Mouse (Mus musculus): Measurements from ENCODE around the gene Pde3a. TPM values are rescaled to one million over a fixed set of nuclear protein-coding genes. Genes with fewer than 3 reads are reported as not detected.

The Pde3a gene
- polyA plus RNA-seq, 1 experiment from 2014 or later, result 12.0 TPM

DNA sequence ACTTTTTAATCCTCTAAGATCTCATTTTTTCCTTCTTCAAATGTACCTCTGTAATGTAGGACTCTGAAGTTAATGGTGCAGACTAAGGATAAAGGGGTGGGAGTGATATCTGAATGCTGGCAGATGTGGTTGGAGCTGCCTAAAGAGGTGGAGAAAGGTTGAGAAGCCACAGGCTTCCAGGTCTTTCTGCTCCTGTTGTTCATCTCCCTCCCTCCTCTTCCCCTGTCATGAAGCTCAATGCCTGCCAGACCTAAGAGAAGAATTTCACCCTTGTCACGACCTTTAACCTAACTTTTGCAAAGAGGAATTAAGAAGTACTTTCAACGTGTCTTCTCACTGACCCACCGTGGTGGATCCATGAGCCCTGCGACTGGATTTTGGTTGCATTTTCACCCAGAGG is 87.4 kb downstream of the Pde3a start:
- H3K4me3 ChIP-seq (ENCODE audit: low read depth, low read length), result no peak overlapping the region
- H3K27ac ChIP-seq (ENCODE audit: low read length), result no peak overlapping the region
- ATAC-seq (ENCODE audit: insufficient number of reproducible peaks, insufficient read depth, low FRiP score, low read depth), result no peak
- H3K36me3 ChIP-seq (ENCODE audit: control insufficient read depth, insufficient read depth, low read length), result no peaks in the 10 kb centered on the region
- H3K27me3 ChIP-seq (ENCODE audit: control insufficient read depth, insufficient read depth, low read length), result no peaks in the 10 kb centered on the region
- WGBS, result 48% methylated on average over 4 of the region's 4 CpGs
- H3K9ac ChIP-seq (replicated peaks; ENCODE audit: low read depth, low read length), result no peak overlapping the region
- no peak overlapping the region for H3K4me2 ChIP-seq (replicated peaks; ENCODE audit: low read depth, low read length)
- no peaks in the 10 kb centered on the region for H3K9me3 ChIP-seq (ENCODE audit: control insufficient read depth, low read depth, low read length)
- H3K4me1 ChIP-seq (ENCODE audit: control insufficient read depth, insufficient read depth, low read length), result no peaks in the 10 kb centered on the region

DNA sequence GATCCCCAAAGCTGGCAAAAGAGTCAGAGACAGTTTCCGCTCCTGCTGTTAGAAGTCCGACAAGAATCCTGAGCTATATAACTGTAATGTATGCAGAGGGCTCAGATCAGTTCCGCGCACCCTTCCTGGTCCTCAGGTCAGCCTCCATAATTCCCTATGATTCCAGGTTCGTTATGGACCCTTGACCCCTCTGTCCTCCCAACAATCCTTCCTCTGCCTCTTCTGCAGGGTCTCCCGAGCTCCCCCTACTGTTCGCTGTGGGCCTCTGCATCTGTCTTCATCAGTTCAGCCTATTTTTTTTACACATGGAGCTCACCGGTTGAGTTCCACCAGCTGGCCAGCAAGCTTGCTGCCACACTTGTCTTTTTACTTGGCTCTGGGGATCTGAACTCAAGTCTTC is 88.6 kb downstream of the Pde3a start:
- Histone ChIP-seq H3K27ac (ENCODE audit: low read length) (no peak overlapping the region), H3K27me3 (ENCODE audit: control insufficient read depth, insufficient read depth, low read length) (no peaks in the 10 kb centered on the region), H3K4me1 (ENCODE audit: control insufficient read depth, insufficient read depth, low read length) (no peaks in the 10 kb centered on the region), H3K36me3 (ENCODE audit: control insufficient read depth, insufficient read depth, low read length) (no peaks in the 10 kb centered on the region), H3K4me2 (replicated peaks; ENCODE audit: low read depth, low read length) (no peak overlapping the region), H3K9me3 (ENCODE audit: control insufficient read depth, low read depth, low read length) (no peaks in the 10 kb centered on the region), H3K9ac (replicated peaks; ENCODE audit: low read depth, low read length) (no peak overlapping the region), H3K4me3 (ENCODE audit: low read depth, low read length) (no peak overlapping the region)
- WGBS, result 61% methylated on average over 8 of the region's 8 CpGs
- no peak for ATAC-seq (ENCODE audit: insufficient number of reproducible peaks, insufficient read depth, low FRiP score, low read depth)

GRCm38 (mm10) chr6:141341385-141341784 is 92.3 kb downstream of the Pde3a start:
- Histone ChIP-seq H3K4me3 (ENCODE audit: low read depth, low read length) (no peak overlapping the region), H3K36me3 (ENCODE audit: control insufficient read depth, insufficient read depth, low read length) (no peaks in the 10 kb centered on the region), H3K27me3 (ENCODE audit: control insufficient read depth, insufficient read depth, low read length) (no peaks in the 10 kb centered on the region), H3K27ac (ENCODE audit: low read length) (no peak overlapping the region), H3K4me1 (ENCODE audit: control insufficient read depth, insufficient read depth, low read length) (no peaks in the 10 kb centered on the region), H3K9ac (replicated peaks; ENCODE audit: low read depth, low read length) (no peak overlapping the region), H3K4me2 (replicated peaks; ENCODE audit: low read depth, low read length) (no peak overlapping the region), H3K9me3 (ENCODE audit: control insufficient read depth, low read depth, low read length) (no peaks in the 10 kb centered on the region)
- ATAC-seq (ENCODE audit: insufficient number of reproducible peaks, insufficient read depth, low FRiP score, low read depth), result no peak
- WGBS, result 41% methylated on average over 2 of the region's 2 CpGs

GRCm38 (mm10) chr6:141347870-141348269 is 98.8 kb downstream of the Pde3a start:
- Histone ChIP-seq H3K4me3 (ENCODE audit: low read depth, low read length) (no peak overlapping the region), H3K4me1 (ENCODE audit: control insufficient read depth, insufficient read depth, low read length) (0 out of 2 replicates have a peak, but pooled peaks cover 2% of the 10 kb centered on the region), H3K9me3 (ENCODE audit: control insufficient read depth, low read depth, low read length) (no peaks in the 10 kb centered on the region), H3K27me3 (ENCODE audit: control insufficient read depth, insufficient read depth, low read length) (no peaks in the 10 kb centered on the region), H3K27ac (ENCODE audit: low read length) (no peak overlapping the region), H3K4me2 (replicated peaks; ENCODE audit: low read depth, low read length) (no peak overlapping the region), H3K9ac (replicated peaks; ENCODE audit: low read depth, low read length) (no peak overlapping the region), H3K36me3 (ENCODE audit: control insufficient read depth, insufficient read depth, low read length) (no peaks in the 10 kb centered on the region)
- no peak for ATAC-seq (ENCODE audit: insufficient number of reproducible peaks, insufficient read depth, low FRiP score, low read depth)
- 40% methylated on average over 4 of the region's 4 CpGs for WGBS

DNA sequence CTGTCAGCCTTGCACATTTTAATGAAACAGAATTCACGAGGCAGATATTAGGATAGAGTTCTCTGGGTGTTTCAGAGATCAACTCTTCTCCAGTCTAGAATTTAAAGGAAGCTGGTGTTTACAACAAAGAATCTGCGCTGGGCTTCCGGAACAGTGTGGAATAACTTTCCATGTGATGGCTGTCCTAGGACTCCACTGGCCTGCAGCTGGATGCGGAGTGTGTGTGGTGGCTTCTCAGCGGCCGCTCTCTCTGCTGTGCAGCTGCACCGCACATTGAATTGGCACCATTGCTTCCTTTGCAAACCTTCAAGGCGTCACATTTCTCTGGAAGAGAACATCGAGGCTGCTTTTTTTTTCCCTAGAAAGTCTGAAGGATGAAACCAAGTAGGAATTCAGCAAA is 99.5 kb downstream of the Pde3a start:
- no peaks in the 10 kb centered on the region for H3K9me3 ChIP-seq (ENCODE audit: control insufficient read depth, low read depth, low read length)
- no peak overlapping the region for H3K9ac ChIP-seq (replicated peaks; ENCODE audit: low read depth, low read length)
- 0 out of 2 replicates have a peak, but pooled peaks cover 2% of the 10 kb centered on the region for H3K4me1 ChIP-seq (ENCODE audit: control insufficient read depth, insufficient read depth, low read length)
- no peaks in the 10 kb centered on the region for H3K27me3 ChIP-seq (ENCODE audit: control insufficient read depth, insufficient read depth, low read length)
- no peak overlapping the region for H3K4me2 ChIP-seq (replicated peaks; ENCODE audit: low read depth, low read length)
- H3K27ac ChIP-seq (ENCODE audit: low read length), result peak overlapping the region; percentile 6; the same call in 1 of the 2 replicates
- WGBS, result 71% methylated on average over 9 of the region's 9 CpGs
- no peaks in the 10 kb centered on the region for H3K36me3 ChIP-seq (ENCODE audit: control insufficient read depth, insufficient read depth, low read length)
- no peak for ATAC-seq (ENCODE audit: insufficient number of reproducible peaks, insufficient read depth, low FRiP score, low read depth)
- no peak overlapping the region for H3K4me3 ChIP-seq (ENCODE audit: low read depth, low read length)

DNA sequence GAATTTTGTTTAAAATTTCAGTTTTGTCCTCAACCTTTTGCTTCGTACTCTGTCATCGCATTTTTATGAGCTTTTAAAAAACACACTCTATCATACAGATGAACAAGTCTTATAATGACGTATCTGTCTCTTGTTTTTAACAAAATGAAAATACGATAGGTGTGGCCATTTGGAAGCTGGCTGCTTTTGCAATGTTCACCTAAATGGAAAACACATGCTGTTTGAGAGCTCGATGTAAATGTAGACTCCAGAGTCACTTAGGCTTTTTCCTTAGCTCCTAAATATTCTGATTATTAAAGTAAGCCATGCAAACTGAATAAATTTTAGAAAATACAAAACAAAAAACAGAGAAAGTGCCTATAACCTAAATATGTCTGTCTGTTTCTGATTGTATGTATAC is 101.2 kb downstream of the Pde3a start:
- Histone ChIP-seq H3K27ac (ENCODE audit: low read length) (no peak overlapping the region), H3K4me3 (ENCODE audit: low read depth, low read length) (no peak overlapping the region), H3K9ac (replicated peaks; ENCODE audit: low read depth, low read length) (no peak overlapping the region), H3K4me2 (replicated peaks; ENCODE audit: low read depth, low read length) (no peak overlapping the region), H3K4me1 (ENCODE audit: control insufficient read depth, insufficient read depth, low read length) (0 out of 2 replicates have a peak, but pooled peaks cover 2% of the 10 kb centered on the region), H3K36me3 (ENCODE audit: control insufficient read depth, insufficient read depth, low read length) (no peaks in the 10 kb centered on the region), H3K9me3 (ENCODE audit: control insufficient read depth, low read depth, low read length) (no peaks in the 10 kb centered on the region), H3K27me3 (ENCODE audit: control insufficient read depth, insufficient read depth, low read length) (no peaks in the 10 kb centered on the region)
- WGBS, result 92% methylated on average over 5 of the region's 5 CpGs
- ATAC-seq (ENCODE audit: insufficient number of reproducible peaks, insufficient read depth, low FRiP score, low read depth), result no peak

GRCm38 (mm10) chr6:141352277-141352676 is 103.2 kb downstream of the Pde3a start:
- no peaks in the 10 kb centered on the region for H3K9me3 ChIP-seq (ENCODE audit: control insufficient read depth, low read depth, low read length)
- 46% methylated on average over 6 of the region's 6 CpGs for WGBS
- H3K4me3 ChIP-seq (ENCODE audit: low read depth, low read length), result no peak overlapping the region
- no peak; the same call in 1 of the 2 replicates for ATAC-seq (ENCODE audit: insufficient number of reproducible peaks, insufficient read depth, low FRiP score, low read depth)
- H3K4me2 ChIP-seq (replicated peaks; ENCODE audit: low read depth, low read length), result no peak overlapping the region
- H3K4me1 ChIP-seq (ENCODE audit: control insufficient read depth, insufficient read depth, low read length), result 0 out of 2 replicates have a peak, but pooled peaks cover 2% of the 10 kb centered on the region
- no peak overlapping the region for H3K27ac ChIP-seq (ENCODE audit: low read length)
- H3K27me3 ChIP-seq (ENCODE audit: control insufficient read depth, insufficient read depth, low read length), result no peaks in the 10 kb centered on the region
- H3K9ac ChIP-seq (replicated peaks; ENCODE audit: low read depth, low read length), result no peak overlapping the region
- no peaks in the 10 kb centered on the region for H3K36me3 ChIP-seq (ENCODE audit: control insufficient read depth, insufficient read depth, low read length)

DNA sequence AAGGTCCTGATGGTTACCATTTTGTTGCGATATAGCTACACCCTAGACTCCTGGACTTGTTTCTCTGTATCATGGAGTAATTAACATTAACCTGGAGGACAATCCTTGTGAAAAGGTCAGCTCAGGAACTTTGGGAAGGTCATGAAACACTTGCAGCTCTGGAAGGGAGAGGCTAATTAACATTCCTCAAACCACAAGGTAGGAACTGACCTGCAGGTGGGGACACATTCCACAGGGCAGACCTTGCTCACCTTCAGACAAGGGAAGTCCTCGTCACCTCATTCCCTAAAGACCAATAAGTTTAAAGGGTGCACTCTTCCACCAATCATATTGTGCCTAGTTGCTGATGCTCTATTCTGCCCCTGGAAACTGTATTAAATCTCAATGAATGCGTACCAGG is 114.6 kb downstream of the Pde3a start:
- H3K4me3 ChIP-seq (ENCODE audit: low read depth, low read length), result no peak overlapping the region
- no peaks in the 10 kb centered on the region for H3K9me3 ChIP-seq (ENCODE audit: control insufficient read depth, low read depth, low read length)
- no peak for ATAC-seq (ENCODE audit: insufficient number of reproducible peaks, insufficient read depth, low FRiP score, low read depth)
- no peak overlapping the region for H3K27ac ChIP-seq (ENCODE audit: low read length)
- H3K36me3 ChIP-seq (ENCODE audit: control insufficient read depth, insufficient read depth, low read length), result no peaks in the 10 kb centered on the region
- H3K4me1 ChIP-seq (ENCODE audit: control insufficient read depth, insufficient read depth, low read length), result no peaks in the 10 kb centered on the region
- 95% methylated on average over 3 of the region's 3 CpGs for WGBS
- H3K4me2 ChIP-seq (replicated peaks; ENCODE audit: low read depth, low read length), result no peak overlapping the region
- no peaks in the 10 kb centered on the region for H3K27me3 ChIP-seq (ENCODE audit: control insufficient read depth, insufficient read depth, low read length)
- H3K9ac ChIP-seq (replicated peaks; ENCODE audit: low read depth, low read length), result no peak overlapping the region

DNA sequence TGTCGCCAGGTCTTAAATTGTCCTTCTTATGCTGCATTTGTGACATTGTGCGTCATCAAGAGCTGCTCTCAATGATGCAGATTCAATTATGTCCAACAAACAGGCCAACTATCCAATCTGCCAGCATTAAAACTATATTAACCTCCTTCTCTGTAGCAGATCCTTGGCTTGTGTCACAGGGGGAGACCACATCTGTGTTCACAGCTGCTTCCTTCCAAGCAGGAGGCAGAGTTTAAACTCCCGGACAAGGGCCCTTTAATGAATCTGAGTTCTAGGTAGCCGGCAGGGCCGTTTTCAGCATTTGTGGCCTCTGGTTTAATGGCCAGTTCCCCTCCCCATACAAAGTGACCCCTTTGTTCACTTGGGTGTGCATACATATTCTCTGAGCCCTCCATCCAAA is 118.0 kb downstream of the Pde3a start:
- H3K4me3 ChIP-seq (ENCODE audit: low read depth, low read length), result no peak overlapping the region
- no peaks in the 10 kb centered on the region for H3K27me3 ChIP-seq (ENCODE audit: control insufficient read depth, insufficient read depth, low read length)
- WGBS, result 80% methylated on average over 5 of the region's 5 CpGs
- no peak overlapping the region for H3K27ac ChIP-seq (ENCODE audit: low read length)
- H3K9ac ChIP-seq (replicated peaks; ENCODE audit: low read depth, low read length), result no peak overlapping the region
- ATAC-seq (ENCODE audit: insufficient number of reproducible peaks, insufficient read depth, low FRiP score, low read depth), result no peak
- H3K4me2 ChIP-seq (replicated peaks; ENCODE audit: low read depth, low read length), result no peak overlapping the region
- H3K9me3 ChIP-seq (ENCODE audit: control insufficient read depth, low read depth, low read length), result no peaks in the 10 kb centered on the region
- no peaks in the 10 kb centered on the region for H3K4me1 ChIP-seq (ENCODE audit: control insufficient read depth, insufficient read depth, low read length)
- H3K36me3 ChIP-seq (ENCODE audit: control insufficient read depth, insufficient read depth, low read length), result no peaks in the 10 kb centered on the region

Measured in stomach, embryonic 14.5 days (tissue).